Mouse (Mus musculus) liver, embryonic 14.5 days (tissue): ENCODE results near the gene Stmn1.

Experiments used
- CTCF ChIP-seq: IDR thresholded peaks from 2 replicates; pipeline ENCODE4 v1.5.1; 2016; ENCODE audit warnings: antibody characterized with exemption, low read depth, control low read depth
- EP300 ChIP-seq: IDR thresholded peaks from 2 replicates; pipeline ENCODE4 v1.6.1; 2016; ENCODE audit warnings: antibody characterized with exemption, low read depth

DNA sequence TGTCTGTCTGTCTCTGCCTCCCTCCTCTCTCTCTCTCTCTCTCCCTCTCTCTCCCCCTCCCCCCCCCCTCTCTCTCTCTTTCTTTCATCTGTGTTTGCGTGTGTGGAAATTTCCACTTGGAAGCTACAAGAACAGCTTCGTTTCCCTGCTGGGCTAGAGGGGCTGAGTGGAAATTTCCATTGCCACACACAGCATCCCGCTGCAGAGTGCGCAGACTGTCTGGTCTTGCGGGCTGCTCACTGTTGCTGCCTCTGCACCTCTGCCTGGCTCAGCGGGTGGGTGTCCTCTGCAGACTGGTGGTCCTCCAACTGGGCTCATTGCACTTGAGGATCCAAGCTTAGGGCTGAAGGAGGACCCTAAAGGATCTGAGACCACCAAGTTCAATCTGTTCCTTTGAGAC lies 15.6 kb downstream of the Stmn1 start:
- TF ChIP-seq CTCF (no peak), EP300 (no peak)
